Mouse (Mus musculus) macrophage (primary cell): Measurements from ENCODE around the gene Abcb1b. TPM values are rescaled to one million over a fixed set of nuclear protein-coding genes. Genes with fewer than 3 reads are reported as not detected.
A peak's percentile ranks its signal among the peaks of the same experiment; 100 is the strongest.
"Not testable (repeated sequence)": the region's sequence is repeated elsewhere in the genome, so short reads cannot be mapped to it uniquely, and the experiment has no call there.

Experiments
- H3K27ac ChIP-seq: fragments of 350-480 bp; formaldehyde crosslinking; 2 replicates; pipeline ENCODE4 v1.9.0; 2021
- H3K36me3 ChIP-seq: fragments of 350-480 bp; formaldehyde crosslinking; 2 replicates; pipeline ENCODE4 v1.9.0; 2021; ENCODE audit errors: inconsistent target
- H3K4me3 ChIP-seq: fragments of 350-480 bp; formaldehyde crosslinking; 2 replicates; pipeline ENCODE4 v1.9.0; 2021; ENCODE audit errors: inconsistent target
- H3K79me2 ChIP-seq: fragments of 350-480 bp; formaldehyde crosslinking; 2 replicates; pipeline ENCODE4 v1.9.0; 2021; ENCODE audit errors: inconsistent target
- WGBS: methylation state at CpG from one replicate; pipeline ENCODE4 v1.1.7; 2026; ENCODE audit warnings: inconsistent platforms; ENCODE audit not compliant: missing documents; 5-methylcytosine and 5-hydroxymethylcytosine counted together
- polyA plus RNA-seq: library from polyadenylated mRNA; stranded (reverse); fragments of 250-400 nt; gene quantifications from 3 replicates; pipeline ENCODE4 v1.2.4, GENCODE M21; 2018; ENCODE audit warnings: inconsistent platforms

Abcb1b gene
- polyA plus RNA-seq, 1 experiment from 2014 or later: 26.2 TPM

- WGBS: 72% methylated on average over 5 of the region's 5 CpGs
- H3K4me3 ChIP-seq: no peak overlapping the region
- H3K36me3 ChIP-seq: peaks cover 27% of the 10 kb centered on the region; the same call in 1 of the 2 replicates
- H3K79me2 ChIP-seq: no peaks in the 10 kb centered on the region
- H3K27ac ChIP-seq: no peak overlapping the region
These were observed 42.9 kb downstream of the Abcb1b start for GRCm38 (mm10) chr5:8840887-8841286.

GRCm38 (mm10) chr5:8842815-8843214 is 44.9 kb downstream of the Abcb1b start:
- Histone ChIP-seq H3K36me3 (peaks cover 24% of the 10 kb centered on the region; the same call in 1 of the 2 replicates), H3K27ac (no peak overlapping the region), H3K4me3 (no peak overlapping the region), H3K79me2 (no peaks in the 10 kb centered on the region)
- 59% methylated on average over 3 of the region's 3 CpGs for WGBS

GRCm38 (mm10) chr5:8848607-8849575 is 50.9 kb downstream of the Abcb1b start:
- not testable (repeated sequence) for H3K4me3 ChIP-seq, H3K27ac ChIP-seq, H3K79me2 ChIP-seq
- peaks cover 39% of the 10 kb centered on the region; the same call in 1 of the 2 replicates for H3K36me3 ChIP-seq
- WGBS: 83% methylated on average over 1 of the region's 9 CpGs

- no peak overlapping the region for H3K4me3 ChIP-seq
- no peak overlapping the region for H3K27ac ChIP-seq
- H3K36me3 ChIP-seq: peaks cover 43% of the 10 kb centered on the region; the same call in 1 of the 2 replicates
- no peaks in the 10 kb centered on the region for H3K79me2 ChIP-seq
- WGBS: 90% methylated on average over 4 of the region's 4 CpGs
These were observed 52.9 kb downstream of the Abcb1b start for GRCm38 (mm10) chr5:8850851-8851250.

- no peak overlapping the region for H3K4me3 ChIP-seq
- no peak overlapping the region for H3K27ac ChIP-seq
- no peaks in the 10 kb centered on the region for H3K79me2 ChIP-seq
- WGBS: 96% methylated on average over 6 of the region's 6 CpGs
- peaks cover 27% of the 10 kb centered on the region; the same call in 1 of the 2 replicates for H3K36me3 ChIP-seq
These were observed 59.3 kb downstream of the Abcb1b start for GRCm38 (mm10) chr5:8857201-8857600.

GRCm38 (mm10) chr5:8861811-8862210 is 63.9 kb downstream of the Abcb1b start:
- no peak overlapping the region; the same call in 1 of the 2 replicates for H3K27ac ChIP-seq
- H3K4me3 ChIP-seq: no peak overlapping the region
- 90% methylated on average over 1 of the region's 1 CpGs for WGBS
- H3K36me3 ChIP-seq: peaks cover 8% of the 10 kb centered on the region; the same call in 1 of the 2 replicates
- H3K79me2 ChIP-seq: no peaks in the 10 kb centered on the region

- 75% methylated on average over 14 of the region's 14 CpGs for WGBS
- H3K4me3 ChIP-seq: no peak overlapping the region
- peak overlapping the region; percentile 87 for H3K27ac ChIP-seq
- H3K36me3 ChIP-seq: peaks cover 8% of the 10 kb centered on the region; the same call in 1 of the 2 replicates
- H3K79me2 ChIP-seq: no peaks in the 10 kb centered on the region
These were observed 65.8 kb downstream of the Abcb1b start for GRCm38 (mm10) chr5:8863580-8864337.

GRCm38 (mm10) chr5:8865630-8866029 is 67.7 kb downstream of the Abcb1b start:
- H3K36me3 ChIP-seq, H3K4me3 ChIP-seq, H3K27ac ChIP-seq, H3K79me2 ChIP-seq: not testable (repeated sequence)
- 96% methylated on average over 6 of the region's 11 CpGs for WGBS

GRCm38 (mm10) chr5:8866366-8866765 is 68.4 kb downstream of the Abcb1b start:
- 89% methylated on average over 5 of the region's 5 CpGs for WGBS
- Histone ChIP-seq H3K4me3 (no peak overlapping the region), H3K27ac (no peak overlapping the region), H3K79me2 (no peaks in the 10 kb centered on the region), H3K36me3 (peaks cover 8% of the 10 kb centered on the region; the same call in 1 of the 2 replicates)

GRCm38 (mm10) chr5:8868019-8868418 is 70.1 kb downstream of the Abcb1b start:
- H3K36me3 ChIP-seq: peaks cover 8% of the 10 kb centered on the region; the same call in 1 of the 2 replicates
- WGBS: 20% methylated on average over 1 of the region's 1 CpGs
- no peak overlapping the region for H3K4me3 ChIP-seq
- no peak overlapping the region for H3K27ac ChIP-seq
- H3K79me2 ChIP-seq: no peaks in the 10 kb centered on the region

GRCm38 (mm10) chr5:8872979-8873915 is 75.3 kb downstream of the Abcb1b start:
- WGBS: 83% methylated on average over 6 of the region's 6 CpGs
- H3K79me2 ChIP-seq: no peaks in the 10 kb centered on the region
- no peaks in the 10 kb centered on the region for H3K36me3 ChIP-seq
- H3K27ac ChIP-seq: no peak overlapping the region
- no peak overlapping the region for H3K4me3 ChIP-seq

- no peaks in the 10 kb centered on the region for H3K36me3 ChIP-seq
- H3K27ac ChIP-seq: no peak overlapping the region
- WGBS: 97% methylated on average over 2 of the region's 2 CpGs
- no peak overlapping the region for H3K4me3 ChIP-seq
- H3K79me2 ChIP-seq: no peaks in the 10 kb centered on the region
These were observed 79.1 kb downstream of the Abcb1b start for GRCm38 (mm10) chr5:8877086-8877485.

- Histone ChIP-seq H3K4me3 (no peak overlapping the region), H3K79me2 (no peaks in the 10 kb centered on the region), H3K27ac (no peak overlapping the region), H3K36me3 (no peaks in the 10 kb centered on the region)
- 27% methylated on average over 5 of the region's 5 CpGs for WGBS
These were observed 79.9 kb downstream of the Abcb1b start for GRCm38 (mm10) chr5:8877800-8878199.

- 74% methylated on average over 2 of the region's 2 CpGs for WGBS
- Histone ChIP-seq H3K36me3 (no peaks in the 10 kb centered on the region), H3K79me2 (no peaks in the 10 kb centered on the region), H3K27ac (no peak overlapping the region), H3K4me3 (no peak overlapping the region)
These were observed 87.9 kb downstream of the Abcb1b start for GRCm38 (mm10) chr5:8885837-8886236.
